Mouse (Mus musculus) erythroblast, embryonic 14.5 days (primary cell): ENCODE results near the gene Clcc1.

Experiments used
- GATA1 ChIP-seq: IDR thresholded peaks from 2 replicates; pipeline ENCODE4 v1.6.1; 2012; ENCODE audit warnings: low read length, inconsistent platforms, mixed read lengths
- TAL1 ChIP-seq: IDR thresholded peaks from 3 replicates; pipeline ENCODE4 v1.6.1; 2012; ENCODE audit warnings: low read length, inconsistent platforms, mixed read lengths

DNA sequence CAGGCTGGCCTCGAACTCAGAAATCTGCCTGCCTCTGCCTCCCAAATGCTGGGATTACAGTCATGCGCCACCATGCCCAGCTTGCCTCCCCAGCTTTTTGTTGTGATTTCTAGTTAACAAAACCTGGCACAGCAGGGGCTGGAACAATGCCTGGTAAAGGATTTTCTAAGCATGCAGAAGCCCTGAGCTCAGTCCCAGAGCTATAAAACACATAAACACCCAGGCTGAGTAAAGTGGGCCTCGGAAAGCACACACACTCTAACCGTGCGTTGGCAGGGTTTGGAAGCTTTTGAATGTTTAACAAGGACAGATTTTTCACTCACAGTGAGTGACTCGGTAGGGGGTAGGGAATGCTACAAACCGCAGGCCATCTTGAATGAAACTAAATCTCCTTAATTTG is 7.7 kb upstream of the Clcc1 start:
- no peak for TF ChIP-seq GATA1
- no peak for TF ChIP-seq TAL1
